Mouse (Mus musculus): ENCODE measurements at regions not wholly inside any gene's neighbourhood (a gene's known extent, or its start where the extent isn't known, plus 50 kb on each side); places are given as distances from the start of the nearest gene placed in this dataset.

DNA sequence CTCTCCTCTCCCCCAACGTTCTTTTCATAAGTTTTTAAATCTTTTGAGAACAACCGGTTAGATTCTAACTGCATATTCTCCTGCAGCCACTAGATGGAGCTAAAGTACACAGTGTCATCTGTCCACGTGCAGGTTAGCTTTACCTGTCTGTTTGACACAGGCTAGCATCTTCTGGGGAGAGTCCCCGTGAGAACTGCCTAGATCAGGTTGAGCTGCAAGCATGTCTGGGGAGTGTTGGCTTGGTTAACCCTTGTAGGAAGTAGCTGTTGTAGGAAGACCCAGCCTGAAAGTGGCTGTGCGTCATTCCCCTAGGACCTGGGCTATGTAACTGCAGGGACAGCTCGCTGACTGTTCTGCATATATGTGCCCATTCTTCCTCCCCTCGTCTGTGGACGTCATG is 277.9 kb downstream of the Diras2 start:
- in situ Hi-C loops (cut with MboI, MseI): loop anchor here (5.0 kb wide), 1 partner anchor 369 kb away; no protein-coding TSS in a partner anchor

DNA sequence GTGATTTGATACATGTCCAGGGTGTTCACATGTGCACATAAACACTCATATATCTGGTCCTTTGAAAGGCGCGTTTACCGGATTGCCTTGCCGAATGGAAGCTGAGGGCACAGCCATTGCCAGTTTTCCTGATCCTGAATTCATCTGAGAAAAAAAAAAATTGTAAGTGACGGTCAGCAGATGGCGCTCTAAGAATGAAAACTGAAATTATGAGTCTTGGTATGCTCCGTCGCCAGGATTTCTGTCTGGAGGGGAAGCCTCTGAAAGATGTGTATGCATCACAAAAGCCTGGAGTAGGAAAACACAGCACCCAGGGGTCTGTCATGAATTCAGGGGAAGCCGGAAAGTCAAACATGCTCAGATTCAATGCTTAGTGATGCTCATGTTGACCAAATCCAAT is 276.9 kb downstream of the Diras2 start:
- in situ Hi-C loops (cut with MboI, MseI): loop anchor here (5.0 kb wide), 1 partner anchor 368 kb away; no protein-coding TSS in a partner anchor

DNA sequence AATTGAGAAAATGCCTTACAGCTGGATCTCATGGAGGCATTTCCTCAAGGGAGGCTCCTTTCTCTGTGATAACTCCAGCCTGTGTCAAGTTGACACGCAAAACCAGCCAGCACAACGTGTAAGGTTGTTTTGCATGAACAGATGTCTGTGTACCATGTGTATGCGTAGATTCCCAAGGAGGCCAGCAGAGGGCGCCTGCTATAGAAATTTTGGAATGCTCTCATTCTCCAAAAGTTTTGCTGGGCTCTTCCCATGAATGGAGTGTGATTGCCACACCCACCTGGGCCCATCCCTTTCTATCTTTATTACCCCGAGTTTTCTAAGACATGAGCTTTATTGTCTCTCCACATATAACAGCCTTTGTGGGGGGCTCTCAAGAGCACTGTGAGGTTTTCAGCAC is 275.4 kb downstream of the Diras2 start:
- in situ Hi-C loops (cut with MboI, MseI): no loop called here

DNA sequence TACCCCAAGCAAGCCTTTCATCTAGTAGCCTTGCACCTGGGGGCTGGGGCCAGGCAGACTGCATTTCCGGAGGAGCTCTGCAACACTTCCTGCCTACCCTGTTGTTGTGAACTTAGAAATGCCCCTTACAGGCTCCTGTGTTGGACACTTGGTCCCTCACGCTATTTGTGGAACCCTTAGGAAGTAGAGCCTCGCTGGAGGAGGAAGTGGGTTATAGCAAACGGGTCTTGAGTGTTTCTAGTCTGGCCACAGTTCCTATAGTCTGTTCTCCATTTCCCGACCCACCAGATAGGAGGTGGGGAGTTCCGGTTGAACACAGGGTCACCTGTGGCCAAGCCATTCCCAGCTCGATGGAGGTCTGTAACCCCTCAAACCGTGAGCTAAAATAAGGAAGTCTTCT is 272.7 kb downstream of the Diras2 start:
- in situ Hi-C loops (cut with MboI, MseI): no loop called here

DNA sequence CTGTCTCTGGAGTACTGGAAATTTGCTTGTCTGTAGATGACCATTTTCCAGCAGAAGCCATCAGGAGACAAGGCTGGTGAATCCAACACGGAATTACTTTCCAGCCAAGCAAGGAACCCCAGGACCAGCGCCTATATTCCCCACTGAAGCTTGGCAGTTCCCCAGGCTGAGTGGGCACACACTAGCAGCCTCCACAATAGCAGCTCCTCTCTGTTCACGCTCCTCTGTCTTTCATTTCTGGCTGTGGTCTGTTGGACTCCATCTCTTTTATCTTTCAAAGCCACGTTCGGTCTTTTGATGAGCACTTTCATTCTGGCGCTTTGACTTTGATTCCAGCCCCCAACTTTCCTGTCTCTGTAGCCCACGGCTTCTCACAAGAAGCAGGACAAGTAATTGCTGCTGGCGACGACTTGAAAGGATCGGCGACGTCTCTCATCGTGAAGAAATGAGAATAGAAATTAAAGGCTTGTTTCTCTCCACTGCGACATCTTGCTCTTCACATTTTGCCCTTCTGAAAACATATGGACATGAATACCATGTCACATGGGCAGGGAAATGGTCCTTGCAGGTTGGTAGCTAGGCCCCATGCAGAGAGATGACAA is 268.0 kb downstream of the Diras2 start:
- in situ Hi-C loops (cut with MboI, MseI): loop anchor here (5.0 kb wide), 1 partner anchor 39 kb away; no protein-coding TSS in a partner anchor

DNA sequence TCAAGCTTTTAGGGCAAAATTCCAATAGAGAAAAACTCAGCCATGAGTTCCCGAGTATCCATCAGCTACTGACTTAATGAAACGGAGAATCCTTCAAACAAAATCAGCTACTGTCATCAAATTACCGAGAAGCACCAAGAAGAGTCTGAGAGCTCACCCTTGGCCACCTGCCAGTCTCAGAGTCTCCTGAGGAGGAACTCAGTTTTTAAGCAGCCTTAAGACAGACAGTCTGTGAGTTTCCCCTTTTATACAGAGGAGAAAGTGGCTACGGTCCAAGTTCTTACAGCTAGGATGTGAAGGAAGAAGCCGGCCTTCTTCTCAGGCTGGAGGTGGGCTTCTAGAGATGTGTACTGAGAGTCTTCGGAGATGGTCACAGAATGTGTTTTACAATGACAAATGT is 262.8 kb downstream of the Diras2 start:
- in situ Hi-C loops (cut with MboI, MseI): no loop called here

DNA sequence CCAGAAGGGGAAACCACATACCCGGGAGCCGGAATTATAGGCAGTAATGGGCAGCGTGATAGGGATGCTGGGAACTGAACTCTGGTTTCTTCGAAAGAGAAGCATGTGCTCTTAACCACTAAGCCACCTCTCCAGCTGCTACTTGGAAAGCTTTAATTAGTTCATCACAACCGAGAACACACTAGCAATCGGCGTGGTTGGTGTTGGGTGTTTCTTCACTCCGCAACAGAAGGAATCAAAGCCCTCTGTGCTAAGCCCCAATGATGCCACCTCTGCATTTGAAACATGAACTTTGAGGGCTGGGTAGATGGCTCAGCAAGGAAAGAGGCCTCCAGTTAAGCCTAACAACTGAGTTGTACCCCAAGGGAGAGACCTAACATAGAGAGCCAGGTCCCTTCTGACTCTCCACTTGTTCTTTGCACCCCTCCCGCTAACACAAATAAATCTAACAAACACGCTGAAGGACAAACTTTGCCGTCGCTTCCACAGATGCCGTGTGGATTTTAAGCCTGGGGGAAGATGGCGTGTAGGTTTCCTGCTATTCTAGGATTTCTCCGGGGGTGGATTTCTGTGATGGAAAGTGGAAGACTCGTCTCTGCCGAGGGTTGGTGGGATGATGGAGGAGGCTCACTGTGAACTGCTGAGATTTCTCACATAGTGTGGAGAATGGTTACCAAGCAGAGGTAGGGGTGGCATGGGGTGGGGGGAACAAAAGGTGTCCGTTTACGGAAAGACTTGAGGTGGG is 257.4 kb downstream of the Diras2 start:
- in situ Hi-C loops (cut with MboI, MseI): loop anchor here (10.0 kb wide), 1 partner anchor 261 kb away; the partner anchor contains the start of gene Diras2

DNA sequence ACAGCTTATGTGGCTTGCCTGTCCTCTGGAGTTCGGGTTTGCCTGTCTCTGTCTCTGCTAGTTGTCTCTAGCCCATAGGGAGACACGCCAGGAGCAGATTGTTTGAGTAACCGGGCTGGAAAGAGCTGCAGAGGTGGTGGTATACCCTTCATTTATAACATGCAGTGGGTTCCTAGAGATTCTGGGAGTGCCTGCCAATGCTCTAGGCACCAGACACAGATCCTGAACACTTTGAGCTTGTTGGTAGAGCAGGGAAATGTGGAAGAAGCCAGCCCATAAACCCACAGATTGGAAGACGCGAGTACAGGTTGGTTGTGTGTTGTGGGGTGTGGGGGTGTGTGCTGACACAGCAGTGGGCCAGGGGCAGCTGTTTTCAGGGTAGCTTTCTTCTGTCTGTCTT is 255.9 kb downstream of the Diras2 start:
- in situ Hi-C loops (cut with MboI, MseI): loop anchor here (10.0 kb wide), 1 partner anchor 260 kb away; the partner anchor contains the start of gene Diras2

DNA sequence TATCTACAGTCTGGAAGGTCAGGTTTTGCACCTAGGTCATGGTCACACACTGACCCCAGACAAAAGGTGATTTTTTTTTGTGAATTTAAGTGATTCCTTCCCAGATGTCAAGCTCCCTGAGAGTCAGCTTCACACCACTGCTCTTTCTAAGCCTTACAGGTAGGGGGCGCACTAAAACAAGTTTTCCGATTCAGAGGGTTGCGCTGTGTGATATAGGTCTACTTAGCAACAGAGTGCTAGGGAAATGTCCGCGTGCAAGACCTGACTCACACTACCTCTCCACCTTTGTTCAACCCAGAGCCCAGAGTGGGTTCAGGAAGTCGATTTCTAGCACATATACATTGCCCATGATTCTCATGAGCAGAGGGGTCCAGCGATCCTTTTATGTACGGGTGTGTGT is 255.4 kb downstream of the Diras2 start:
- in situ Hi-C loops (cut with MboI, MseI): loop anchor here (10.0 kb wide), 1 partner anchor 259 kb away; the partner anchor contains the start of gene Diras2

DNA sequence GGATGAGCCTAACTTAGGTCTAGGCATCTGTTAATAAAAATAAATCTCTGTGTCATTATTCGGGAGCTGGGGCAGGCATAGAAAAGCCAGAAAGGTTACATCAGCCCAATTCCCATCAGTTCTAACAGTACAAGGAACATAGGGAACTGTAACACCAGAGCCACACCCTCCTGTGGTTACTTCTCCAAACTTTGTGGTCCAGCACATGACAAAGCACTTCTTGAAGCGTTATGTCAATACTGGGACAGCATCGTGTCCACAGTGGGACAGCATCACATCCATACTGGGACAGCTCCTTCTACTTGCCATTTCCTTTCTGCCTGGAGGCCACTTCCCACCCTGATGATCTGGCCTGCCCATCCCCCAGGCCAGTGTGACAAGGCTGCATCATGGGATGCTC is 253.9 kb downstream of the Diras2 start:
- in situ Hi-C loops (cut with MboI, MseI): loop anchor here (10.0 kb wide), 1 partner anchor 258 kb away; the partner anchor contains the start of gene Diras2

DNA sequence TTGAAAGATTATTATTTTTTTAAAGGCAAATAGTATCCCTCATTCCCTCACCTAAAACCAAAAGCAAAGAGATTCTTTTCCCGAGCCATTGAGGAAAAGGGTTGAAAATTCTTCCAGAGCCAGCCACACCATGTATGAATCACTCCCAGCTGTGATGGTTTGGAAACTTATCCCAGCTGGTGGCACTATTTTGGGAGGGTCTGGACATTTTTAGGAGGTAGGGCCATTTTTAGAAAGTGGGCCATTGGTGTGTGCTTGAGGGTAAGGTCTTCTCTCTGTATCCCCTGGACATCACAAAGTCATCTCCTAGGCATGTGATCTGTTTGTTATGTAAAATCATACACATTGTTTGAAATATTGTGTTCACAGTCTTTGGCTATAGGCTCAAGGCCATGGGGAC is 252.2 kb downstream of the Diras2 start:
- in situ Hi-C loops (cut with MboI, MseI): loop anchor here (10.0 kb wide), 1 partner anchor 256 kb away; the partner anchor contains the start of gene Diras2

DNA sequence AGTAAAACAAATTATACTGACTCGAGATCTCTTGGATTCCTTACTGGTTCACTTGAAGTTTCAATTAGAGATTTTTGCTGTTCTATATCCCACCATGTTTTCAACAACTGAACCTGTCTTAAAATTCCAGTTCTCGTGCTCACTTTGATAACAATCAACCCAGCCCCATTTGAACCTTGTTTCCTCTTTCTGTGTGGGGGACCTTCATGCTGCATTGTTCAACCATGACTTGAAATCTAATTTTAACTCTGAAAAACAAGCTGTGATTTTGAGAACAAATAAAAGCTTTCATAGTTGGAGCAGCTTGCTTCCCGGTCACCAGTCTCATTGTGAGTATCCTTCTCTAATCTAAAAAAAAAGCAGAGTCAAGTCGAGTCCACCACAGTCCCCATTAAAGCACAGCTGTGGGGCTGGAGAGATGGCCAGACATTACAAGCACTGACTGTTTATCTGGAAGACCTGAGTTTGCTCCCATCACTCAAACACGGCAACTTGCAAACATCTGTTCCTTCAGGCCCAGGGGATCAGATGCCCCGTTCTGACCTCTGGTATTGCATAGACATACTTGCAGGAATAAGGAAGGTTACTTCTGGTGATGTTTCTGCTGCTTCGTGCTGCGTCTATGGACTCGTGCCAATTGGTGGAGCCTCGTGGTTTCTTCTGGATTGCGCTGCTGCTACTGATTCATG is 251.7 kb downstream of the Diras2 start:
- in situ Hi-C loops (cut with MboI, MseI): loop anchor here (10.0 kb wide), 1 partner anchor 255 kb away; the partner anchor contains the start of gene Diras2

DNA sequence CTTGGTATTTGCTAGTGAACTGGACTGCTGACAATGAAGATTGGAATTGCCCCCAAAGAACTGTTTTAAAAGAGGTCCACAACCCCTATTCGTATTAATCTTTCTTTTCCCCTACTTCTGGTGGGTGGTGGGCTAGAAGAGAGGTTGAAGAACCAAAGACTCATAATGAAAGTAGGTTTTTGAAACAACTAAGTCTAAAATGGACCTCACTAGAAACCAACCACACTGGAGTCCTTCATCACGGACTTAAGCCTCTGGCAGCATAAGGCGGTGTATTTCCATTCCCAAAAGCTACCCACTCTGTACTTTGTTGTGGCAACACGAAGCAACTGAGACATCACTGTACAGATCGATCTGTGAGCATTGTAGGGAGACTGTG is 251.1 kb downstream of the Diras2 start:
- in situ Hi-C loops (cut with MboI, MseI): loop anchor here (10.0 kb wide), 1 partner anchor 255 kb away; the partner anchor contains the start of gene Diras2

DNA sequence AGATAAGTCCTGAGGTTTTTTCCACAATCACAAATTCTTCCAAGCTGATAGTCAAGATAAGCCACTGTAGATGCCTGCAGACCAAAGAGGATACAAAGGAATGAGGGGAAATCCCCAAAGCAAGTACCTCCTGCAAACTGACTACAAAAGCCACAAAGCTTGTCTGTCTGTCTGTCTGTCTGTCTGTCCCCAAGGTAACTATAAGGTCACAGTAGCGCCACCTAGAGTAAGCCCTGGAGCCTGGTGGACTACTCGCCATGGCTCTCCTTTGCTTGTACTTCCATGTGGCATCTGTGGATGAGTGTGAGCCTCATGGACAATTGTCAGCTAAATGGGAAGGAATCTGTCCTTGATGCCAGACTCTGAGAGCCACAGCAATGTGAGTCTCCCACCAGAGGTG is 249.8 kb downstream of the Diras2 start:
- in situ Hi-C loops (cut with MboI, MseI): no loop called here

DNA sequence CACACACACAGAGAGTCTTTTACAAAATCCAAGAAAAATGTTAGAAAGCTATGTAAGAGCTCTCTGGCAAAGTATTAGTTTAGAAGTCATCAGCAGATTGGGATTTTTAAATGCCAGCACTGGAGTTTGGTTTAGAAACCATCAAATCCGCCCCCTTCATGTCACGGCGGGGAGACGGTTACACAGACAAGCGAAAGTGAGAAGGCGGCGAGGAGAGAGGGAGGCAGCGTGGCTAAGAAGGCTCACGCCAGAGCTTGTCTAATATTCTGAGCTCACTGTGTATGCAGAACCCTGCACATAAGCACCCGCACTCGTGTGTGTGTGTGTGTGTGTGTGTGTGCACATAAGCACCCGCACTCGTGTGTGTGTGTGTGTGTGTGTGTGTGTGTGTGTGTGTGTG is 248.6 kb downstream of the Diras2 start:
- in situ Hi-C loops (cut with MboI, MseI): no loop called here

DNA sequence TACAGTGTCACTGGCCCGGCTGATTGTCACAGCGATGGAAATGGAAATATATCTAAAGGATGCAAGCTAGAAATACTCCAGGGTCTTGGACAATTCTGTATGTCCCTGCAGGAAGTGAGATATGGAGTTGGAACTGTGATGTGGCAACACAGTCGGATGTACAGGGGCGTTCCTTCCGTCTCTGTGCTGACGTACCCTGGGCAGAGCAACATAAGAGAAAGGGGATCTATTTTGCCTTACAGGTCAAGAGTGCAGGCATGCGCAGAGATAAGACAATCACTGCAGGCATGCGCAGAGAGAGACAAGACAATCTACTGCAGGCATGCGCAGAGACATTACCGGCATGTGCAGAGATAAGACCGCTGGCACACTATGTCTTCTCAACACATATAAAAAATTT is 247.6 kb downstream of the Diras2 start:
- in situ Hi-C loops (cut with MboI, MseI): no loop called here

DNA sequence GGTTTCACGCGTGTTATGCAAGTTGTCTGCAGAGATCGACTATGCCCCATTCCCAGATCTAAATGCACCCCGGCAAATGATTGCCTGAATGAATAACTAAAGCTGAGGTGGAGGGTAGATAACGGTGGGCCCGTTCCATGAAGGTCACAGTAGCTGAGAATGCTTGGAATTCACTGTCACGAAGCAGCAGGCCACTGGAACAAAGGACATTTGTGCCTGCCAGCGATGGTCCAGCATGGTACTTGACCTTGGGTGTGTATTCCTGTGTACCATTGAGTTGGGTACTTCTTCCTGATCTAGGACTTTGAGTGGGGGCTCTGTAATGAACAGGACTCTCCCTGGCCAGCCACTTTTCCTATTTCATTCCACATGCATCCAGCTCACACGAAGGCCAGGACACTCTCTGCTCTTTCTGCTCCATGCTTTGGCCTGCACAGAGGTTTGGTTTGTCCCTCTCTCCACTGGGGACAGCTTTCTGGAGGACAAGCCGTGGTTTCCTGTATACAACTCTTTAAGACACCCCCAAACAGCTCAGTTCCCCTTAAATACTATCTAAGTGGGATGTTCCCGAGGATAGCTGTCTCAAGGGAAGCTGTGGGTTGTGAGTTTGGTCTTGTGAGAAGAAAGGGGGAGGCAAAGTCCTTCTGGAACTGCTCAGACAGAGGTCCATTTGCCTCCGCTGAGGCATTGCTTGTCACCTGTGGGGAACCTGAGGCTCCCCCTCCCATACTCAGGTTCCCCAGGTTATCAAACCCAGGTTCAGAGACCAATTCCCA is 246.9 kb downstream of the Diras2 start:
- in situ Hi-C loops (cut with MboI, MseI): no loop called here

DNA sequence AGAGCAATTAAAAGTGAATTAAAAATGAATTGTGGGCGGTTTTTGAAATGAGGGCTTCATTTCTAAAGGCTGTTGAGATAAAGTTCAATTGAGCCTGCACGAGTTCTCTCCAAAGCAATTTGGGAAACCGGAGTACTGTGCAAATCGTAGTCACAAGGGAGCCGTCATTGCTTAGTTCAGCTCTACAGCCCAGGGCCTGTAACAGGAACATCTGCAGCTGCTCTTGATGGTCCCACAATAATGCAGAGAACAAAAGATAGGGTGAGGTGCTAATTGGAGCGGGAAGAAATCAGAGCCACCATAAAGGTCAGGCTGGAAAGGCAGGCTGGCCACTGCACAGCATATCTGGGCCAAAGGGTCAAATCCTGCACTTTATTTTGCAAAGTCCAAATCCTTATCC is 242.7 kb downstream of the Diras2 start:
- in situ Hi-C loops (cut with MboI, MseI): no loop called here

DNA sequence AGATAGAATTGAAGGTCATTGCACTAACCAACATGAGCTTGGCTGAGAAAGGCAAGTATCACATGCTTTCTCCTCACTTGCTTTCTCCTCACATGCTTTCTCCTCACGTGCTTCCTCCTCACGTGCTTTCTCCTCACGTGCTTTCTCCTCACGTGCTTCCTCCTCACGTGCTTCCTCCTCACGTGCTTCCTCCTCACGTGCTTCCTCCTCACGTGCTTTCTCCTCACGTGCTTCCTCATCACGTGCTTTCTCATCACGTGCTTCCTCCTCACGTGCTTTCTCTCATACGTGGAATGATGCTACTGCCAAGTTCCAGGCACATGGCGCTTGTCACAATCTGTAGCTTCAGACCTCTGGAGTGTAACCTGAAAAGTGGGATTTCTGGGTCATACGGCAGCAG is 235.2 kb downstream of the Diras2 start:
- in situ Hi-C loops (cut with MboI, MseI): no loop called here

DNA sequence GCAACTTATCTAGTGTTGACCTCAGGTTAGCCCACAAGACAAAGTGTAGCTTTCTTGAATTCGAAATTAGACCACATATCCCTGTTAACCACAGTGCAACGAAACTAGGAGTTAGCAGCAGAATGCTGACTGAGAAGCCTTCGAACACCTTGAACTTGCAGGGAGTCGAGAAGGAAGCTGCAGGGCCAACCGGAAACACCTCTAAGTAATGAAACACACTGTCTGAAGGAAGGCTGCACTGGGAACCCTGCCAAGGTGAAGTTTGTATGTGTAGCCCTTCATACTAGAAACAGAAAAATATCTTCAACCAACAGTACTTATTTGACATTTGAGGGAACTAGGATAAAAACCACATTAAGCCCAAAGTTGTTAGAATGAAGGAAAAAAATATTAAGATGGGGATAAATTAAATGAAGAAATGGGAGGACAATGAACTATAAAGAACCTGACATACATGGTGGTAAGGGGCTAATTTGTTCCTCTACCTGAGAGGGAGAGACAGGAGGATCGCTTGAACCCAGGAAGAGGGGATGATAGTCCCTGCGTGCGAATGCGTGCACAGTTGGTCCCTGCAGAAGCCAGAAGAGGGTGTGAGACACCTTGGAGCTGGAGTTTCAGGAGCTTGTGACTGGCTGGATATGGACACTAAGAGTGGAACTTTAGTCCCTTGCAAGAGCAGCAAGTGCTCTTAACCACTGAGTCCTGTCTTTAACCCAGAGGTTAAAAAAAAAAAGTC is 234.4 kb downstream of the Diras2 start:
- in situ Hi-C loops (cut with MboI, MseI): no loop called here

DNA sequence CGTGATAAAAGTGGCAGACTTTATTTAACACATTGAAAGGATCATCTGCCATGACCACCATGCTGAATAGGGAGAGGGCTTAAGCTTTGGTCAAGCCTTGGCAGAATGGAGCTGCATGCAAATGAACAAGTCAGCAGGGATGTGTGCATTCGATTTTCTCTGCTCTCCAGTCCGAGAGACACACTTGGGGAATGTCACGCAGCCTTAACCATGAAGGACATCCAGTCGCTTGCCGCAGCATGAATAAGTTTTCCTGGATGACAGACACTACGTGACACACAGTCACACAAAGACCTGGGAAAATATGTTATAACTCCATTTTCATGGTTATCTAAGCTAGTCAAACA is 233.8 kb downstream of the Diras2 start:
- in situ Hi-C loops (cut with MboI, MseI): no loop called here
